Mouse (Mus musculus) frontal cortex, postnatal 36 days (tissue): ENCODE results near the gene Ovgp1.
"Not testable (repeated sequence)": the region's sequence is repeated elsewhere in the genome, so short reads cannot be mapped to it uniquely, and the experiment has no call there.

ENCODE experiments used
- DNase-seq, 2 experiments: peaks; one replicate each; pipeline ENCODE4 v3.0.0; 2022; ENCODE audit warnings: low spot score in 2 of 2

Ovgp1 gene

GRCm38 (mm10) chr3:105994730-105995129 lies 21.2 kb downstream of the Ovgp1 start:
- DNase-seq = no peak

- DNase-seq = no peak
Measured at GRCm38 (mm10) chr3:106000707-106001375, 27.3 kb downstream of the Ovgp1 start.

GRCm38 (mm10) chr3:106001416-106002370 lies 28.2 kb downstream of the Ovgp1 start:
- DNase-seq = peak; percentile 24 to 40

- not testable (repeated sequence) for DNase-seq
Measured at GRCm38 (mm10) chr3:106003360-106003759, 29.8 kb downstream of the Ovgp1 start.

GRCm38 (mm10) chr3:106014546-106014945 lies 41.0 kb downstream of the Ovgp1 start, which contains the start of gene Pifo:
Pifo (minus strand) TSS chr3:106014646.
- DNase-seq = no peak

- DNase-seq = peak in 1 of 2 experiments; percentile 32
Measured at GRCm38 (mm10) chr3:106021840-106022239, 48.3 kb downstream of the Ovgp1 start.

GRCm38 (mm10) chr3:106024135-106024534 lies 50.6 kb downstream of the Ovgp1 start:
- no peak for DNase-seq

GRCm38 (mm10) chr3:106032781-106033180 lies 59.3 kb downstream of the Ovgp1 start, which contains the start of gene Chil5:
Chil5 (minus strand) TSS chr3:106032814.
- DNase-seq = no peak
